ENCODE assay signal across 11 mouse cellular contexts in the genomic region with DNA sequence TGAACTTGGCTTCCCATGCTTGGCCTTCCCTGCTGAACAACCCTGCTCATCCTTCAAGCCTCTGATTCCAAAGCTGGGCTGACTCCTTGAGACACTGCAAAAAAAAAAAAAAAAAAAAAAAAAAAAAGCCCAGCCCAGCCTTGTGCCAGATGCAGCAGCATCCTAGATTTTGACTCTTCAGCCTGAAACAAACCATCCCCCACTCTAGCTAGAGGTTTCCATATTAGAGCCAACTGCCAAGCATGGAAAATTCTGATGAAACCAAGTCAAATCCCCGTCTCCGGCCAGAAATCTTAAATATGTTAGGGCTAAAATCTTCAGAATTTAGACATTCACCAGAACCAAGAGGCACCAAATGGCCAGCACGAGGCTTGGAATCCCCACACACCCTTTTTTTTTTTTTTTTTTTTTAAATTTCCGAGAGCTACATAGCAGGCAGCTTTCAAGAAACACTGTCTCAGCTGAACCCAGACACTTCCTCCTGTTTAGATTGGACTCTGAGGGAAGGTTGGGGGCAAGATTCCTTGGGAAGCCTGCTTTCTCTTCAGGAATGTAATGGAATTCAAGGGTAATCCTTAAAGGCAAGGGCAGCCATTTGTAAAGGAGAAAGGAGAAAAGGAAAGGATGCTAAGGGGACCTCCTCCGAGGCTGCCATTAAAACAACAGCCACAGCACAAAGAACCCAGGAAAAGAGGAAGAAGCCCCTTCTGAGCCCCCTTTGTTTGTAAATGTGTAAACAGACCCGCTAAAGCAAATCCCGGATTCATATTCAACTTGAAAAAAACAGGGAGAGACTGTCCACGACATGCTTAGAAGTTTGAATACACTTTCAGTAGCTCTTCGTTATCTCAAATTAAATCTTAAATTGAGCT.
DNase-seq lines count a peak whose midpoint lies in the region; ATAC-seq and TF ChIP-seq lines count a peak whose summit lies in the region.
"Had no signal": no experiment of that assay in that cellular context is flagged by ENCODE, and none has a peak within 500 bp of the region (broad histone marks: within the 10 kb centered on the region; RNA-seq: fewer than 3 reads in every experiment).

No protein-coding gene starts in this region.

- H3K9me3 ChIP-seq in forebrain, embryonic 12.5 days = no peaks in the 10 kb centered on the region
- no peaks in the 10 kb centered on the region for H3K9me3 ChIP-seq in forebrain, postnatal 0 days (ENCODE audit: low read length)
- no peaks in the 10 kb centered on the region for H3K9me3 ChIP-seq in lung, embryonic 15.5 days
- H3K9me3 ChIP-seq in embryonic facial prominence, embryonic 14.5 days (ENCODE audit: control insufficient read depth, low read length) = no peaks in the 10 kb centered on the region
- no peaks in the 10 kb centered on the region for H3K9me3 ChIP-seq in stomach, embryonic 14.5 days (ENCODE audit: control insufficient read depth, low read depth, low read length)

- peaks cover 28% of the 10 kb centered on the region for H3K4me1 ChIP-seq in forebrain, embryonic 12.5 days
- no peaks in the 10 kb centered on the region for H3K4me1 ChIP-seq in forebrain, postnatal 0 days (ENCODE audit: insufficient read depth)
- H3K4me1 ChIP-seq in lung, embryonic 15.5 days = peaks cover 47% of the 10 kb centered on the region
- peaks cover 32% of the 10 kb centered on the region for H3K4me1 ChIP-seq in embryonic facial prominence, embryonic 14.5 days (ENCODE audit: control insufficient read depth, insufficient read depth, low read length)
- H3K4me1 ChIP-seq in stomach, embryonic 14.5 days (ENCODE audit: control insufficient read depth, insufficient read depth, low read length) = peaks cover 10% of the 10 kb centered on the region; the same call in 1 of the 2 replicates

- peaks cover 29% of the 10 kb centered on the region for H3K27me3 ChIP-seq in forebrain, embryonic 12.5 days
- peaks cover 7% of the 10 kb centered on the region for H3K27me3 ChIP-seq in forebrain, postnatal 0 days (ENCODE audit: insufficient read depth, low read length)
- no peaks in the 10 kb centered on the region for H3K27me3 ChIP-seq in lung, embryonic 15.5 days
- no peaks in the 10 kb centered on the region for H3K27me3 ChIP-seq in embryonic facial prominence, embryonic 14.5 days (replicated peaks; ENCODE audit: control insufficient read depth, insufficient read depth, low read length)
- H3K27me3 ChIP-seq in stomach, embryonic 14.5 days (ENCODE audit: control insufficient read depth, insufficient read depth, low read length) = no peaks in the 10 kb centered on the region

- H3K9ac ChIP-seq in forebrain, embryonic 12.5 days = no peak overlapping the region
- H3K9ac ChIP-seq in forebrain, postnatal 0 days = no peak overlapping the region
- H3K9ac ChIP-seq in lung, embryonic 15.5 days = no peak overlapping the region
- no peak overlapping the region for H3K9ac ChIP-seq in embryonic facial prominence, embryonic 14.5 days (ENCODE audit: low read depth, low read length)
- no peak overlapping the region for H3K9ac ChIP-seq in stomach, embryonic 14.5 days (replicated peaks; ENCODE audit: low read depth, low read length)
- H3K9ac ChIP-seq: hindbrain, embryonic 14.5 days had no signal

- 16% methylated on average over 9 of the region's 9 CpGs for WGBS in forebrain, embryonic 12.5 days
- WGBS in forebrain, postnatal 0 days = 25% methylated on average over 9 of the region's 9 CpGs
- 25% methylated on average over 9 of the region's 9 CpGs for WGBS in lung, embryonic 15.5 days
- 16% methylated on average over 9 of the region's 9 CpGs for WGBS in embryonic facial prominence, embryonic 14.5 days
- WGBS in stomach, embryonic 14.5 days = 15% methylated on average over 9 of the region's 9 CpGs

- no peak for ATAC-seq in forebrain, embryonic 12.5 days (ENCODE audit: low FRiP score)
- ATAC-seq in forebrain, postnatal 0 days = no peak
- ATAC-seq in lung, embryonic 15.5 days (ENCODE audit: borderline replicate concordance, extremely low read depth, low FRiP score, low TSS enrichment) = peak; percentile 43; the same call in 1 of the 2 replicates
- no peak for ATAC-seq in embryonic facial prominence, embryonic 14.5 days (ENCODE audit: low read depth)
- ATAC-seq in stomach, embryonic 14.5 days (ENCODE audit: insufficient number of reproducible peaks, insufficient read depth, low FRiP score, low read depth) = no peak
- ATAC-seq in erythroid progenitor cell, adult 5-6 weeks (replicated peaks; ENCODE audit: low FRiP score, poor library complexity, severe bottlenecking) = no peak

- no peaks in the 10 kb centered on the region for H3K36me3 ChIP-seq in forebrain, embryonic 12.5 days (replicated peaks)
- no peaks in the 10 kb centered on the region for H3K36me3 ChIP-seq in forebrain, postnatal 0 days (ENCODE audit: insufficient read depth)
- no peaks in the 10 kb centered on the region for H3K36me3 ChIP-seq in lung, embryonic 15.5 days
- no peaks in the 10 kb centered on the region for H3K36me3 ChIP-seq in embryonic facial prominence, embryonic 14.5 days (ENCODE audit: control insufficient read depth, insufficient read depth, low read length)
- no peaks in the 10 kb centered on the region for H3K36me3 ChIP-seq in stomach, embryonic 14.5 days (ENCODE audit: control insufficient read depth, insufficient read depth, low read length)

- no peak overlapping the region for H3K27ac ChIP-seq in forebrain, embryonic 12.5 days
- H3K27ac ChIP-seq in forebrain, postnatal 0 days (ENCODE audit: low read depth, low read length) = no peak overlapping the region
- H3K27ac ChIP-seq in lung, embryonic 15.5 days = peak overlapping the region; percentile 91
- peak overlapping the region; percentile 76 for H3K27ac ChIP-seq in embryonic facial prominence, embryonic 14.5 days (replicated peaks; ENCODE audit: low read depth, low read length)
- peak overlapping the region; percentile 61 for H3K27ac ChIP-seq in stomach, embryonic 14.5 days (ENCODE audit: low read length)
- H3K27ac ChIP-seq in layer of hippocampus, adult 2 months = no peak overlapping the region
- H3K27ac ChIP-seq: hindbrain, embryonic 14.5 days; macrophage had no signal

- TF ChIP-seq CTCF in forebrain, postnatal 0 days (IDR thresholded peaks at IDR 0.05; ENCODE audit: low read depth) = no peak
- TF ChIP-seq CTCF in layer of hippocampus, adult 2 months (conservative IDR thresholded peaks at IDR 0.05) = no peak

- no peak overlapping the region for H3K4me3 ChIP-seq in forebrain, embryonic 12.5 days (replicated peaks)
- H3K4me3 ChIP-seq in forebrain, postnatal 0 days (ENCODE audit: low read depth, low read length) = no peak overlapping the region
- no peak overlapping the region for H3K4me3 ChIP-seq in lung, embryonic 15.5 days
- no peak overlapping the region for H3K4me3 ChIP-seq in embryonic facial prominence, embryonic 14.5 days (ENCODE audit: low read depth, low read length)
- no peak overlapping the region for H3K4me3 ChIP-seq in stomach, embryonic 14.5 days (ENCODE audit: low read depth, low read length)
- H3K4me3 ChIP-seq in layer of hippocampus, adult 2 months = no peak overlapping the region

- H3K4me2 ChIP-seq in forebrain, embryonic 12.5 days = peak overlapping the region; percentile 27
- no peak overlapping the region for H3K4me2 ChIP-seq in forebrain, postnatal 0 days (ENCODE audit: low read depth)
- peak overlapping the region; percentile 31 for H3K4me2 ChIP-seq in lung, embryonic 15.5 days
- H3K4me2 ChIP-seq in embryonic facial prominence, embryonic 14.5 days (ENCODE audit: low read depth, low read length) = 0 out of 2 replicates have a peak overlapping the region, but pooled peaks have one; percentile 4
- H3K4me2 ChIP-seq in stomach, embryonic 14.5 days (replicated peaks; ENCODE audit: low read depth, low read length) = peak overlapping the region; percentile 6; the same call in 1 of the 2 replicates
- H3K4me2 ChIP-seq: hindbrain, embryonic 14.5 days had no signal

- no peak for DNase-seq in forebrain, postnatal 0 days
- no peak for DNase-seq in lung, postnatal 14 days
- peak; percentile 87 for DNase-seq in embryonic facial prominence, embryonic 14.5 days (ENCODE audit: low spot score)
- DNase-seq in layer of hippocampus, adult 2 months (ENCODE audit: low spot score in 2 of 2) = no peak
- DNase-seq: cerebellum, adult 11 months had no signal

Comparison
In these comparisons a context has a peak if more than half of its experiments do, and no peak if none do; other contexts are left out.
1. H3K27ac ChIP-seq: peak in lung, embryonic 15.5 days (single experiment), embryonic facial prominence, embryonic 14.5 days (single experiment) and stomach, embryonic 14.5 days (single experiment); none in forebrain, embryonic 12.5 days (single experiment), forebrain, postnatal 0 days (single experiment) and layer of hippocampus, adult 2 months (single experiment).